Mouse (Mus musculus) ES-Bruce4 (cell line): ENCODE measurements around the gene Ppox.

Source experiments
- CTCF ChIP-seq: IDR thresholded peaks from one replicate; pipeline ENCODE4 v1.8.1; 2011; ENCODE audit warnings: low read depth, low read length
- POLR2A ChIP-seq: IDR thresholded peaks from one replicate; pipeline ENCODE4 v1.8.1; 2011; ENCODE audit warnings: low read length; ENCODE audit not compliant: insufficient read depth

GRCm38 (mm10) chr1:171279721-171280120 lies 1.3 kb downstream of the Ppox start:
- TF ChIP-seq POLR2A (no peak), CTCF (no peak)
